Mouse (Mus musculus) adipocyte (in vitro differentiated cells): ENCODE results near the gene Ptprd.

Experiments
- DNase-seq: peaks from one replicate; pipeline ENCODE4 v3.0.0-alpha.2; 2016; ENCODE audit warnings: low spot score

Ptprd gene

DNA sequence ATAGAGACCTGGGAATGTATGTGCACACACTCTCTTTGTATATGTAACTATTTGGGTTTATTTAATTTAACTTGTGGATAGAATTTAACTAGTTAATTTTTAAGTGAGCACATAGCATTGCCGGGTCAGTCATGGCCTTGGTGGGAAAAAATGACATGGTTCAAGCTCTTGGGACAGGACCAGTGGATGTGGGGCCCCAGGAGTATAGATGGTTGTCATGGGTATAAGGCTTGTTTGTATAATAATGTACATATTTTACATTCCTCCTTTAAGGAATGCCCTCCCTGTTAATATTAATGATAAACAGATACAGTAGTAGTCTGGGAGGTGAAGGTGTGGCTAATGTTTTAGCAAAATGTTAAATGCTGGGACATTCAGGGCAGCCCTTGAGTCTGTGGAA is 962.8 kb downstream of the Ptprd start:
- DNase-seq, result no peak

DNA sequence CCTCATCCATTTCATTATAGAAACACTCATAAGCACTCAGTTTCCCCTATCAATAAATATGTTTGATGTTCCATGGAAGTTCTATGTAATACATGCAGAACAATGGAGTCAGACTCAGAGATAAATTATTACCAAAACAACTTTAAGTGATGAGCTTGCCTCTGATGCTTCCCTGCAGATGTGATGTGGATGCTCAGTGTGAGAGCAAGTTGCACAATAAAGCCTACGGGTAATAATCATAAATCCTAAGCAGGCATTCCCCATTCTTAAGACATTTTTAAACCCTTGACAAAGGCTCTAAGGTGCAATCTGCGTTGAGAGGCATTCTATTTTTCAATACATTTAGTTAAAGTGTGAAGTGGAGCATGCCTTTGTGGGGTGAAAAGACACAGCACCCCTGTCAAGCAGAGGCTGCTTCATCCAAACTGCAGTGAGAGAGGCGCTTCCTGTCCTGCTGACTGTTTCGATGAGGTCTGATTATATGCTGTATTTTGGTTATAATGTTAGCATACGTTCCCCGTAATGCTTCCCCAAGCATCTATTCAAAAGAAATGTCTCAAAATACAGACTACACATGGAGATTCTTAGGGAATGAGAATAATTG is 969.8 kb downstream of the Ptprd start:
- DNase-seq, result no peak

DNA sequence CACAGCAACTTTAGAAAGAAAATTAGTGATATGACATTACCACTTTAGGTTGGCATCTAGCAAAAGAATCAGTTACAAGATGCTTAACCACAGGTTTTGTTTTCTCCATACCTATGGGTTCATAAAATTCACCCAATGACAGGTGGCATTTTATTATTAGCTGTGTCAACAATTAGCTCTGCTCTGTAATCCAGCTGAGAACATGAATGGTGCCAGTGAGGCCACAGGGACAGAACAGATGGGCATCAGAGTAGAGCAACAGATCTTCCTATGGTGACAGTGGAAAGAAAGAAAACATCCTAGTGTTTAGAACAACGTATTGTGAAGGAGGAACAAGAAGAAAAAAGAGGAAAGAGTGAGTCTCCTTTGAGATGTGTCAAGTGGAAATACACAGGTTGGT is 973.6 kb downstream of the Ptprd start:
- no peak for DNase-seq

DNA sequence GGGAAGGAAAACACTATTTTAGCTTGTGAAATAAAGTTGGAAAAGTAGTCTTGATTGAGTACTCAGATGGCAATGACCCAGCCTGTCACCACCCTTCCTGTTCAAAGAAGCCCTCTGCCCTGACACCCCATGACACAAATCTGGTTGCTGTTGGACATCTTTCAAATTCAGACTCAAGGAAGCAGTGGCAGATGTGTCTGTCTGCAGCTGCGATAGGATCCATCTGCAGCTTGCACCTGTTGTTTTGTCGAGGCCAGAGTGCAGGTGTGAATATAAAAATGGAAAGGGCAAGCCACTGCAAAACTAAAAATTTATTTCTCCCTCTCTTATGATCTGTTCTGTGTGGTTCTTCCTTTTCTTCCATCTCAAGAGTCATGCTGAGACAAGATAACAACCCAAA is 978.5 kb downstream of the Ptprd start:
- DNase-seq, result no peak

DNA sequence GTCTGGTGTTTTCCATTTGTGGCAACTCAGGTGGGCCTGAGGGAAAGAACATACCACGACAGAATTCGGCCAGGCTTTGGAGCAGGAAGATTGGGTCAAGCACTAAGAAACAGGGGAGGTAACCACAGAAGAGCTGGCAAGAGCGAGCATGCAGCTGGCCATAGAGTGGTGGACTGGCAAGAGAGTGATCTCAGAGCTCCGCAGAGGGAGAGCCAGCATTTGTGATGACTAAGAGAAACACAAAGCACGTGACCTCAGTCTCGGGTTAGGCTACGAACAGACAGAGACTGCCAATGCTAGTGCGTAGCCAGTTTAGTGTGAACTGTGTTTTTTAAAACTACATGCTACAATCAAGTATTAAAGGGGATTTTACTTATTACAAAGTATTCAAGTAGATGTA is 1042.9 kb downstream of the Ptprd start:
- DNase-seq, result no peak

DNA sequence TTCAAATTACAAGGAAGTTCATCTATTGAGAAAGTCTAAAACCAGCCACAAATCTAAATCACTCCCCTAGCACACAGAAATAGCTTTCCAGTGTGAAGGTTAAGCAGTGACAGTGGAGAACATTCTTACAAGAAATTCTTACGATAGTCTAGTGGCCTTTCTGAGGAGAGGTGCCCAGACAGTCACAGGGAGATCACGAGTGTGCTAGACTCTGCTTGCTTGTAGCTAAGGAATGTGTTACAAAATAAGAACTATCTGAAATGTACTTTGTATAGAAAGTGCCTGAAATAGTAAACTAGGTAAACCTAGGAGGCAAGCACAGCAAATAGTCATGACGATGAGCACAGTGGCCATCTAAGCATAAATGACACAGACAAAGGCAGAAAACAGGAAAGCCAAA is 1054.2 kb downstream of the Ptprd start:
- DNase-seq, result no peak

DNA sequence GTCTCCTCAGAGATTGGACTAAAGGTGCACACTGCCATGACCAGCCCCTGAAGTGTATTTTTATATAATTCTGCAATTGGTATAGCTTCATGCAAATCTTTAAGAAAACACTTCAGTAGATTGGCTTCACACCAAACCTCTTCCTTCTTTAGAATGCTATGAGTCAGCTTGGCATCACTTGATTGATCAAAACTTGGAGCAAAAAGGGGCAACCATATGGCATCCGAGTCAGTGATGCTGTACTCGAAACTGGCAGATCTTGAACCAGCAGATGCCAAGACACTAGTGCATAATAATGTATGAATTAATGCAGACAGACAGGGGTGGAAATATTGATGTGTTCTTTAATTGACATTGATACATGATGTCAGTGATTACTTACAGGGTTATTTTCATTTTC is 1056.2 kb downstream of the Ptprd start:
- no peak for DNase-seq

DNA sequence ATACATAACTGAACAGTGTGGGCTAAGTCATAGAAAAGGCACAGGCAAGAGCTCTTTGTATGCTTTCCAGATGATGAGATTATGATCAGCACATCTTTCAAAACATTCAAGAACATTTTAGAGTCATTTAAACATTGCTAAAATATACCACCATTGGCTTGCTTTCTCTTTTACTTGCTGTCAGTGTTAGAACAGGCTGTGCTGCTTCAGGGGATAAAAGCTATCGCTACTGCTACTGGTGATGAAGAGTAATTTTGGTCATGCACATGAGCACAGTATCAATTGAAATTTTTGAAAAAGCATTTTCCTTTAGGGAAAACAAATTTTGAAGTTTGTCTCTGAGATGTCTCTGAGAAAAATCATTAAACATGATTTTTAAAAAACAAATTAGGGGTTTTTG is 1056.7 kb downstream of the Ptprd start:
- DNase-seq, result no peak

DNA sequence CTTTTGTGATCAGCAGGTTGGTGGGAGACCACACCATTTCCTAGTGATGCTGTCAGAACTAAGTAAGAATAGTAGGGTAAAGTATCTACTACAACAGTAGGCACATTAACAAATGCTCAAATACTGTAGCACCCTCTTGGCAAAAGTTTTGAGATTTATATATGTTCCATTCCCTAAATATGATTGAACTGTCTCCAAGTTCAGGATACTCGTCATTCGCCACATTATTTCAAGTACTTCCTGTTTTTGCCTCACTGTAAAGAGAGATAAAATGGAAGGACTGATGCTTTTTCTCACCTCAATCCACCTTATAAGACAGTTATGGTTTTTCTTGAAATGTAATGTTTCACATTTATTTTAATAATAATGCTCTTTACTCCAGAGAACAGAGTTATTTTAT is 1086.9 kb downstream of the Ptprd start:
- DNase-seq, result no peak

DNA sequence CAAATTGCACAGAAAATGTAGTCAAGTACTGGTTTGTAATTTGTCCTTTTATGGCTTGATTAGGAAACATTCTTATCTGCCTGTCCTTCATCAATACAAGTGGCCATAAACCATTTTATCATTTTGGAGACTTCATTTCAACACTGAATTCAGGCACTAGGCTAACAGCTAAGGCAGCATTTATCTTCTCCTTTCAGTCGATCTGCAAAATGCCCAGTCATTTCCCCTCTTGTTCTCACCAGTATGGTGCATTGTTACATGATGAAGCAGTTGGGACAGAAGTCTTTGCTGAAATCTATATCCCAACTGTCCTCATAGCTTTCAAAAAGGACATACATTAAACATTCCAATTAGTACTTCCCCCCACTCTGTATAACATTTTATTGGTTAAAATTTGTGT is 1100.9 kb downstream of the Ptprd start:
- no peak for DNase-seq

DNA sequence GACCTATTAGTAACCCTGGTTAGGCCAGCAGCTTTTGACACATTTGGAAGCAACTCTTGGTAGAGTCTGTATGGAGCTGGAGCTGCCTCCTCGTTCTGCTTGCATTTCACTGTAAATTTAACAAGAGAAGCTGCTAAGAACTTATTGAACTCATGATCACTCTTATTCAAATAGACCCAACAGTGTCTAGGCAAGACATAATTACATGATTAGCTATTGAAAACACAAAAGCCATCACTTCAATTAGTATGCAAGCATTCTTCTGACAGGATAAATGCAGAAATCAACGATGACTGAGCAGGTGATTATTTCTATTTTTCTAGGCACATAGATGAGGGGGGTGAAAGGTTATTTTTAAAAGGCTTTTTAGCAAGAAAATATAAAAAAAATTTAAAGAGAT is 1104.5 kb downstream of the Ptprd start:
- no peak for DNase-seq

DNA sequence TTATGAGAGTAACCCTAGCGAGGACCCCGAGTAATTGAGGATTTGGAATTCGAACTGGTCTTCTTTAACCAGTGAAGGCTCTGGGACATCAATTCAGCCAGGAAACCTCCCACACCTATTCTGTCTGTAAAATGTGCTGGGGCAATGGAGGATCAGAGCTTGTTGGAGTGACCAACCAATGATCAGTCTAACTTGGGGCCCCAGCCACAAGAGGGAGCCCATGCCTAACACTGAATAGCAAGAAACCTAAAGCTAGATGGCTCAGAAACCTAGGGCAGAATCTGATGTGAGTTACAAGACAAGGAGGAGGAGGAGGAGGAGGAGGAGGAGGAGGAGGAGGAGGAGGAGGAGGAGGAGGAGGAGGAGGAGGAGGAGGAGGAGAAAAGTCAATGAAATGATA is 1128.6 kb downstream of the Ptprd start:
- peak; percentile 4 for DNase-seq

DNA sequence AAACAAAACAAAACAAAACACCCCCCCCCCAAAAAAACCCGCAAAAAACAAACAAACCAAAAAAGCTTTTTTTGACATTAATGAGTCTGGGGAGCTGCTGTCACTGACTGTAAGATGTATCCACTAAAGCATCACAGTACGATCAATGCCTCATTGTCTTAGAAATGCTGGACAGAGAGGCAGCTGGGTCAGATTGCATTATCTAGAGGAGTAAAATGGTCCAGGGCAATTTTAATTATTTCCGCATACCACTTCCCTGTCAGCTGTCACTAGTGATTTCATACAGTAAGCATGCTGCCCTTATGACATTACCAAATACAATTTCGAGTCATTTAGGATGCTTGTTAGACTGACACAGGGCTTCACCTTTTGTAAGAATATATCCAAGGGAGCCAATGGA is 1134.2 kb downstream of the Ptprd start:
- DNase-seq, result no peak

DNA sequence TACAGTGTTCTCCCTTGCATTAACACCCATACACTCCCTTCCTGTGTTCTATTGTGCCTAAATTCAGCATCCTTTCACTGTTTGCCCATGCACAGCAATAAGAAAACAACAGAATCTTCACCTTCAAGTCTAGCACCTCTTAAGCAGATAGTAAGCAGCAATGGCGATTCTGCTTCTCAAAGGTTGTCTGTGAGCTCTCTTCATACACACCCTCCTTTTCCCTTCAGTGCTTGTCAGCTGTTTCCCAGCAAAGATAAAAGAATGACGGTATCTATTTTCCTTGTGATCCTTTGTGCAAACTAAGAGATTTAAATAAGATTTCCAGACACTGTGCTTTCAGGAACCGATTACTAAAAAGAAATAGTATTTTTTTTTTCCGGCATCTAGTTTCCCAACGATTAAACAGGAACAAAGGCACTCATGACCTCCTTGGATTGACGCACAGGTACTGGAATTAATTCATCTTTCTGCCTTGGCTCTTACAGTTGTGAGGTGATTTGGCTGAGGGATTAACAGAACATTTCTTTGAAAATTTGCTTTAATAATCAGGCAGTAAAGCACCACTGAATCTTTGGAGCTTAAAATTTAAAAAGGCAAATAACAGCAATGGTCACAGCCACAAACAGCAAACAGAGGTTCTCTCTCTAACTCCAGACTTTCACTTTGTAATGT is 1161.1 kb downstream of the Ptprd start:
- no peak for DNase-seq

DNA sequence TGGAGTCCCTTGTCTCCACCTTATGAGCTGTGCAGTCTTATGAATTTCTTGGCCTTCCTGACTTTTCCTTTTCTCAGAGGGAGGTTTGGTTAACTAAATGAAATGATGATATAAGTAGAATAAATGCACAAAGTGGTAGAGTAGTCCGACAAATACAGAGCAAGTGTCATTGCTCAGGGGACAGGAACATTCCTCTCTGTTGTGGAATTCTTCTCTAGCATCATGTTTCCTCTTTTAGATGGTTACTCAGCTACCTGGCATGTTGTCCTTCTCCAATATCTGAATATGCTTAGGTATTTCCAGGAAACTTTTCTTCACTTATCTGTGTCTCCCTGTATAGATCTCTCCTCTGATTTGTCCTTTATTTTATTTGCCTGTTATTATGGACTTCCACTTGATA is 1207.3 kb downstream of the Ptprd start:
- DNase-seq, result no peak

DNA sequence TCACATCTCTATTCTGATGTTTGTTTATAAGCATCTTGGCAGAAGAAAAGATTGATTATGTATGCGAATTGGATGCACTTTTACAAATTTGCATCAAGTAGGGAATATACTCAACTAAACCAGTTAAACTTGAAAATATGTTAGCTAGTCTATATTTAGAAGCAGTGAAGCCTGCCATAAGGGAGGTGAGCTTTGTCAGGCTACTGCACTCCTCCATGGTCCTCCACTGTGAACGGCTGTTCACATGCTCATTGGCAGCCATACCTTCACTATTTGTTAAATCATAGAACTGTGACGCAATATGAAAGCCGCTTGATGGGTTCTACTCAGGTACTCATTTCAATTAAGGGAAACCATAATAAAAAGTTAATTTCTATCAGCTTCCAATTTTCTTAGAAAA is 1215.6 kb downstream of the Ptprd start:
- no peak for DNase-seq

DNA sequence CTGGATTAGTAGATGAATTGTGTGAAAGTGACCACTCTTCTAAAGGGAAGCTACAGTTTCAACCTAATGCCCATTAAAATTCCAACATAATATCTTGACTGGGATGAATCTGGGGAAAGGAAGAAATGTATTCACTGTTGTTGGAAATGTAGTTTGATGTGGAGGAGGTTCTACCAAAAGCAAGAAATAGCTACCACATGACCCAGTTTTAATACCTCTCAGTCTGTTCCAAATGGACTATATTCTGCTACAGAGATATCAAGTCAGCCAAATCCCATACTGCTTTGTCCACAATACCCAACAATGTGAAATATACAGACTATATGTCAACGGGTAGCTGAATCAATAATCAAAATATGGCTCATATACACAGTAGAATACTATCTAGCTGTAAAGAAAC is 1221.8 kb downstream of the Ptprd start:
- no peak for DNase-seq

DNA sequence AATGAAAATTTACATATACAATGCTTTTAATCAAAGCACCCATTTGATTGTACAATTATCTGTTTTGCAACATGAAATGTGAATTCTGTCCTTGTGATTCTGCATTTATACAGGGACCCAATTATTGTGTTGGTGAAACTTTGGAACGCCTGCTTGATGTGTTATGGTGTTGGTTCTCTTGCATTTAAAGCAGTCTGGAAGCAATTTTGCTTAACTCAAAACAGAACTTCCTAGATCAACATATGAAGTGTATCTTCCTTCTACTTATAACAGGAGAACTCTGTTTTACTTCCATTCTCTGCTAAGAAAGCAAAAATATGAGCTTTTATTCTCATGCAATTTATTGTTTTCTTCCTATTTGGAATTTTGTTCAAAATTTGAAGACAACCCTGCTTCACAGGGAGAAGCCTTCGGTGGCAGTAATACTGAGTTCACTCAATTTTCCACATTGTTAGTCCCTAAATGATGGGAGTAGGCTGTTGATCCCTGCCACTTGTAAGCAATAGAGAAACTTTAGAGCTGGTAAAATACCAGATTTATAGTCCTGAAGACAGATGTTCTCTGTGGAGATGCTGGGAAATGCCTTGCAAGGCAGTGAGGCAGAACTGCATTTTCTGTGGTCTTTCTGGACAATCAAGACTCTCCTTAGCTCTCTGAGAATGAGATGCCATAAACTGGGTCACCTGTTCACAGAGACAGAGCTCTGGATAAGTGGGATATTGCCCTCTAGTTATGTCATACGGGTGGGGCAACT is 1234.5 kb downstream of the Ptprd start:
- DNase-seq, result no peak

DNA sequence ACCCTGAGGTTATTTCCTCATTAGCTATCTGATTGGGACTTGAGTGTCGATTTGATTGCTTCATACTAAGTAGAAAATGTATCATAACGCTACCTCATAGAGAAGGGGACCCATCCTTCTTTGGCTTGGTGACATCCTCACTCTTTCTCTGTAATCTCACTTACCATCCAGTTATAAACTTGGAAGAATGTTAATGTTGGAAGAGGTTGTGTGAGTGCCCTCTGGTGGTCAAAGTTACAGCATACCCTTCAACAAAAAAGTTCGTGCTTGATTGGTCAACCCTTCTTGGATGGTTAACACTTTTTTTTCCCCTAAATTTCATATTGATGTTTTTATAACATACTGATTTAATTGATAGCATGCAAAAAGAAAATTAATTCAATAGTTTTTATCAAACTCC is 1263.5 kb downstream of the Ptprd start:
- DNase-seq, result peak; percentile 5

DNA sequence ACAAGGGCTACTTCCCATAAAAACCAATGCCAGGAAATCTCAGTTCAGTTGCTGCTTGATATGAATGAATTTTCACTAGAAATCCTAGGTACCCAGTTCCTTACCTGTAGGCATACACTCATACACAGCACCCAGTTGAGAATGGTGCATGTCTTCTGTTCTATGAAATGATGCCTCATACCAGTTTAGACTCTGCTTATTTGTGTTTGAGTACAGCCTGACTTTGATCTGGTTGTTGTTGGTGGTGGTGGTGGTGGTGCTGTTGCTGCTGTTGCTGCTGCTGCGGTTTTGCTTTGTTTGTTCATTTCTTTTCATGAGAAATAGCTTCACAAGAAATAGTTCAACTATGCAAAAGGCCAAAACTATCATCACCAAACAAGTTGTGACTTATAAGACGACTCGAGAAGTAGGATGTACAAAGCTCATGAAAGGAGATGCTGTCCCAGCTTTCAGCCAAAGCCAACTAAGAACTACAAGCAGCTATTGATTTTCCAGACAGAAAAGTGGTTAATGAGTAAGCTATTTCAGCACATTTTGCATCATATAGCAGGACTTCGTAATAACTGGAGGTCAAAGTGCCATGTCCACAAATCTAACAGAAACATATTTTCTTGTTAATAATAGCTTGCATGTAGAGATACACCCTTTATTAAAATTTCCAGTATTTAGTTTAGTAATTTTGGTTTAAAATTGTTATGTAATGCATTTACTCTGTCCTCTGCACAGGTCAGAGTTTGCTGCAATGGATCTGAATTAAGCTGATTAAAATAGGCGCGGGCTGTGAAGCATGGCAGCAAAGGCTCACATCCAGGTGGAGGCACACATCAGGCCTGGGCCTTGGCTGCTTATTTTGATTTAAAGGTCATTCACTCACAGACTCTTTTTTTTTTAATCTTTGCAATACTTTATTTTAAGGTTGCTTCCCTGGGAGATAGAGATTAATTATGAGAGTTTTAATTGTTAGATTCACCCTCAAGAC is 1270.1 kb downstream of the Ptprd start:
- DNase-seq, result no peak

DNA sequence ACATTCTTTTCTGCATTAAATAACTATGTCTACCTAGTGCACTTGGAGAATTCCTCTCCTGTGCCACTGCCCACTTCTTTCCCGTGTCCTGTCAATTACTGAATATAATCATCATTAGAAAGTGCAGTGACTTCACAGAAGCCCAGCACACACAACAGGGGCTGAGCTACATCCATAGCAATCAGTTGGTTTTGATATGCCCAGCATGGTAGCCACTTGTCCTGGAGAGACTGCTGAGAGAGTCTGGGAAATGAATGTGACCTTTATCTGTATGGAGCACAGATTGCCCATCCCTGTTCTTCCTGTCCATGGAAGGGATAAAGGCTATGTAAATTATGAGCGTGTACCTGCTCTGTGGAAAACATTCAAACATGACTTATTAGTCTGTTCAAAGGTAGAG is 1280.2 kb downstream of the Ptprd start:
- DNase-seq, result no peak

DNA sequence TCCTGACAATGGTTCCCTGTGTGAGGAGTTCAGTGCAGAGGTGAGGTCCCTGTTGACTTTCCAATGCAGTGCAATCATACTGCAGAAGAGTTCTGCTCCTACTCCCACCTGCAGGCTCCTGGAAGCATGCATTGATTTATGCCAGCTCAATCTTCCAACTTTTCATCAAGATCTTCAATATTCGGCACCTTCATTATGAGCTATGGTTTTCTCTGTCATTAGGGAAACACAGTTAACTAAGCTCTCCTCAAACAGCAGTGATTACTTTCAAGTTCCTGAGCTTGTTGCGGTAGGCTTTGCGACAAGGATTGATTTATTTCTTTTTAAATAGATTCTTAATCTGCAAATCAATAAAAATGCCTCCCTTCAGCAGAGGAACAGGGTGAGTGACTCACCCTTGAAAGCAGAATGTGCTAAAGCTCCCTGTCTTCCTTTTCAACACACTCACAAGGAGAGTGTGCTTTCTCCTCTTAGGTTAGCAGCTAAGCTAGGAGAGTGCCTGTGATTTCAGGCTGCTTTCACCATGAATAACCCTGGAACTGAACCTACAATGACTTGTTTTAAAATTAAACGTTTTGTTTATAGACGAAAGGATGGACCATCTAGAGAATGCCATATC is 1298.1 kb downstream of the Ptprd start:
- no peak for DNase-seq
